ENCODE assay signal across 21 mouse cellular contexts in genomic region chr5:30518547-30518946, GRCm38 (mm10). TPM values are rescaled to one million over a fixed set of nuclear protein-coding genes. Genes with fewer than 3 reads are reported as not detected.
A peak's percentile ranks its signal among the peaks of the same experiment; 100 is the strongest.
DNase-seq lines count a peak whose midpoint lies in the region; ATAC-seq and TF ChIP-seq lines count a peak whose summit lies in the region.
"Had no signal": no experiment of that assay in that cellular context is flagged by ENCODE, and none has a peak within 500 bp of the region (broad histone marks: within the 10 kb centered on the region; RNA-seq: fewer than 3 reads in every experiment).

No protein-coding gene starts in this region.

- DNase-seq in lung, postnatal 25 days (ENCODE audit: low spot score) = no peak
- peak; percentile 66 for DNase-seq in liver
- no peak for DNase-seq in thymus, adult 2 months
- no peak for DNase-seq in midbrain, embryonic 11.5 days (ENCODE audit: low spot score, missing footprints)
- DNase-seq in forebrain, embryonic 14.5 days (ENCODE audit: low spot score) = no peak
- DNase-seq: heart, postnatal 14 days; thymus, postnatal 36 days had no signal

- H3K27ac ChIP-seq in lung, embryonic 15.5 days = peak overlapping the region; percentile 76
- no peak overlapping the region for H3K27ac ChIP-seq in thymus, adult 2 months (ENCODE audit: control insufficient read depth, insufficient read depth, low read length)
- H3K27ac ChIP-seq in midbrain, embryonic 11.5 days (ENCODE audit: low read depth, low read length) = no peak overlapping the region
- H3K27ac ChIP-seq in forebrain, embryonic 14.5 days (ENCODE audit: low read depth, low read length) = no peak overlapping the region
- H3K27ac ChIP-seq: embryonic facial prominence, embryonic 12.5 days; forebrain, embryonic 10.5 days; kidney, embryonic 15.5 days had no signal

- H3K9ac ChIP-seq in lung, embryonic 15.5 days = no peak overlapping the region
- no peak overlapping the region for H3K9ac ChIP-seq in midbrain, embryonic 11.5 days (ENCODE audit: low read length)
- H3K9ac ChIP-seq in forebrain, embryonic 14.5 days (ENCODE audit: low read length) = no peak overlapping the region
- H3K9ac ChIP-seq: embryonic facial prominence, embryonic 12.5 days; kidney, embryonic 15.5 days had no signal

- ATAC-seq in lung, embryonic 15.5 days (ENCODE audit: borderline replicate concordance, extremely low read depth, low FRiP score, low TSS enrichment) = no peak
- ATAC-seq in erythroblast, adult 5-6 weeks (replicated peaks; ENCODE audit: low FRiP score, poor library complexity, severe bottlenecking) = peak; percentile 85
- ATAC-seq in megakaryocyte-erythroid progenitor cell, adult 5-6 weeks (replicated peaks; ENCODE audit: low FRiP score, low TSS enrichment, poor library complexity, severe bottlenecking) = peak; percentile 94
- ATAC-seq in midbrain, embryonic 11.5 days (ENCODE audit: low FRiP score) = no peak
- no peak for ATAC-seq in forebrain, embryonic 14.5 days
- ATAC-seq: CD4-positive, CD25-positive, alpha-beta regulatory T cell, adult 4 months had no signal

- no peaks in the 10 kb centered on the region for H3K27me3 ChIP-seq in lung, embryonic 15.5 days
- no peaks in the 10 kb centered on the region for H3K27me3 ChIP-seq in thymus, adult 2 months (ENCODE audit: control insufficient read depth, insufficient read depth, low read length)
- no peaks in the 10 kb centered on the region for H3K27me3 ChIP-seq in midbrain, embryonic 11.5 days (ENCODE audit: control insufficient read depth, insufficient read depth, low read length)
- no peaks in the 10 kb centered on the region for H3K27me3 ChIP-seq in forebrain, embryonic 14.5 days (replicated peaks; ENCODE audit: control insufficient read depth, insufficient read depth, low read length)
- H3K27me3 ChIP-seq: embryonic facial prominence, embryonic 12.5 days; kidney, embryonic 15.5 days had no signal

- no peak overlapping the region for H3K4me2 ChIP-seq in lung, embryonic 15.5 days
- H3K4me2 ChIP-seq in midbrain, embryonic 11.5 days = no peak overlapping the region
- H3K4me2 ChIP-seq in forebrain, embryonic 14.5 days (ENCODE audit: low read length) = no peak overlapping the region
- H3K4me2 ChIP-seq: embryonic facial prominence, embryonic 12.5 days; kidney, embryonic 15.5 days had no signal

- H3K9me3 ChIP-seq in lung, embryonic 15.5 days = no peaks in the 10 kb centered on the region
- H3K9me3 ChIP-seq in midbrain, embryonic 11.5 days (ENCODE audit: control insufficient read depth, low read length) = no peaks in the 10 kb centered on the region
- H3K9me3 ChIP-seq in forebrain, embryonic 14.5 days (replicated peaks; ENCODE audit: control insufficient read depth, low read length) = no peaks in the 10 kb centered on the region
- H3K9me3 ChIP-seq: embryonic facial prominence, embryonic 12.5 days; forebrain, embryonic 10.5 days; kidney, embryonic 15.5 days had no signal

- no peak overlapping the region for H3K4me3 ChIP-seq in lung, embryonic 15.5 days
- no peak overlapping the region for H3K4me3 ChIP-seq in thymus, adult 2 months (ENCODE audit: control insufficient read depth, insufficient read depth, low read length)
- H3K4me3 ChIP-seq in midbrain, embryonic 11.5 days (ENCODE audit: low read depth, low read length) = no peak overlapping the region
- no peak overlapping the region for H3K4me3 ChIP-seq in forebrain, embryonic 14.5 days (ENCODE audit: low read depth, low read length)
- H3K4me3 ChIP-seq: embryonic facial prominence, embryonic 12.5 days; forebrain, embryonic 10.5 days; kidney, embryonic 15.5 days had no signal

- TF ChIP-seq POLR2A in thymus, adult 2 months (IDR thresholded peaks at IDR 0.05; ENCODE audit: control insufficient read depth, extremely low read depth, insufficient read depth, low read length, poor library complexity) = no peak

- peaks cover 32% of the 10 kb centered on the region for H3K4me1 ChIP-seq in lung, embryonic 15.5 days
- H3K4me1 ChIP-seq in thymus, adult 2 months (replicated peaks; ENCODE audit: control insufficient read depth, insufficient read depth, low read length) = no peaks in the 10 kb centered on the region
- H3K4me1 ChIP-seq in midbrain, embryonic 11.5 days (ENCODE audit: control insufficient read depth, insufficient read depth, low read length) = no peaks in the 10 kb centered on the region; the same call in 1 of the 2 replicates
- peaks cover 6% of the 10 kb centered on the region; the same call in 1 of the 2 replicates for H3K4me1 ChIP-seq in forebrain, embryonic 14.5 days (ENCODE audit: control insufficient read depth, insufficient read depth, low read length)
- H3K4me1 ChIP-seq: kidney, embryonic 15.5 days had no signal

- no peaks in the 10 kb centered on the region for H3K36me3 ChIP-seq in lung, embryonic 15.5 days
- H3K36me3 ChIP-seq in thymus, adult 2 months (ENCODE audit: control insufficient read depth, insufficient read depth, low read length) = no peaks in the 10 kb centered on the region
- H3K36me3 ChIP-seq in midbrain, embryonic 11.5 days (ENCODE audit: control insufficient read depth, insufficient read depth, low read length) = no peaks in the 10 kb centered on the region
- no peaks in the 10 kb centered on the region for H3K36me3 ChIP-seq in forebrain, embryonic 14.5 days (ENCODE audit: control insufficient read depth, insufficient read depth, low read length)
- H3K36me3 ChIP-seq: embryonic facial prominence, embryonic 12.5 days; forebrain, embryonic 10.5 days; kidney, embryonic 15.5 days had no signal

- WGBS in lung, embryonic 15.5 days = 58% methylated on average over 6 of the region's 6 CpGs
- WGBS in thymus, adult 2 months = 91% methylated on average over 6 of the region's 6 CpGs
- 77% methylated on average over 6 of the region's 6 CpGs for WGBS in midbrain, embryonic 11.5 days
- WGBS in forebrain, embryonic 14.5 days = 71% methylated on average over 6 of the region's 6 CpGs

- TF ChIP-seq CTCF in thymus, adult 2 months (IDR thresholded peaks at IDR 0.05; ENCODE audit: borderline replicate concordance, control insufficient read depth, extremely low read depth, insufficient read depth, low read length, poor library complexity) = no peak

RNA-seq across cellular contexts. Expression of gene Cib4, which starts 27.1 kb away (rescaled TPM):
- polyA plus RNA-seq in lung, embryonic 15.5 days (2015; fragmentation: Nextera tagmentation; extraction: Ambion mirVana) = 0.26 TPM in 1 of 2 replicates, not detected in the other
- total RNA-seq in erythroblast, adult 5-6 weeks (2015; ENCODE audit: low replicate concordance) = not detected in 2 replicates
- not detected in 2 replicates for total RNA-seq in erythroblast, adult 5-6 weeks (2017; ENCODE audit: low replicate concordance)
- total RNA-seq in megakaryocyte-erythroid progenitor cell, adult 5-6 weeks (2014; fragmentation: Nextera tagmentation) = not detected in 2 replicates
- total RNA-seq in megakaryocyte-erythroid progenitor cell, adult 5-6 weeks (2017) = not detected in 2 replicates
- polyA plus RNA-seq in thymus, adult 2 months (2012; rRNA removed) = not detected in 2 replicates
- not detected in 2 replicates for polyA plus RNA-seq in midbrain, embryonic 11.5 days (2014; fragmentation: Nextera tagmentation; extraction: Ambion mirVana)
- not detected in 2 replicates for polyA plus RNA-seq in forebrain, embryonic 14.5 days (2014; fragmentation: Nextera tagmentation; extraction: Ambion mirVana)
- total RNA-seq: heart, postnatal 14 days; layer of hippocampus, adult 18-20 months; left cerebral cortex, adult 18-20 months; megakaryocyte, adult 5-6 weeks had no signal
- polyA plus RNA-seq: CD4-positive, CD25-positive, alpha-beta regulatory T cell, adult 4 months; embryonic facial prominence, embryonic 12.5 days; forebrain, embryonic 10.5 days; kidney, embryonic 15.5 days; limb, embryonic 11.5 days; neural tube, embryonic 14.5 days had no signal

RNA-seq across cellular contexts. Expression of gene 1700001C02Rik, which starts 52.7 kb away (rescaled TPM):
- polyA plus RNA-seq in lung, embryonic 15.5 days (2015; fragmentation: Nextera tagmentation; extraction: Ambion mirVana) = 2.0 and 2.7 TPM in 2 replicates
- not detected in 2 replicates for total RNA-seq in erythroblast, adult 5-6 weeks (2015; ENCODE audit: low replicate concordance)
- total RNA-seq in erythroblast, adult 5-6 weeks (2017; ENCODE audit: low replicate concordance) = not detected in 2 replicates
- total RNA-seq in megakaryocyte-erythroid progenitor cell, adult 5-6 weeks (2014; fragmentation: Nextera tagmentation) = not detected in 2 replicates
- total RNA-seq in megakaryocyte-erythroid progenitor cell, adult 5-6 weeks (2017) = not detected in 2 replicates
- 0.51 and 0.60 TPM in 2 replicates for polyA plus RNA-seq in thymus, adult 2 months (2012; rRNA removed)
- polyA plus RNA-seq in midbrain, embryonic 11.5 days (2014; fragmentation: Nextera tagmentation; extraction: Ambion mirVana) = not detected in 2 replicates
- 1.4 and 1.9 TPM in 2 replicates for polyA plus RNA-seq in forebrain, embryonic 14.5 days (2014; fragmentation: Nextera tagmentation; extraction: Ambion mirVana)
- total RNA-seq: adrenal gland, postnatal 25 days; heart, postnatal 14 days; layer of hippocampus, adult 18-20 months; left cerebral cortex, adult 18-20 months; megakaryocyte, adult 5-6 weeks; monocyte, adult 5-6 weeks had no signal
- polyA plus RNA-seq: CD4-positive, CD25-positive, alpha-beta regulatory T cell, adult 4 months; embryonic facial prominence, embryonic 12.5 days; forebrain, embryonic 10.5 days; kidney, embryonic 15.5 days; limb, embryonic 11.5 days had no signal

RNA-seq across cellular contexts. Expression of gene Otof, which starts 56.8 kb away (rescaled TPM):
- 0.81 TPM in 2 replicates for polyA plus RNA-seq in lung, embryonic 15.5 days (2015; fragmentation: Nextera tagmentation; extraction: Ambion mirVana)
- 0.21 TPM in 1 of 2 replicates, not detected in the other for total RNA-seq in erythroblast, adult 5-6 weeks (2015; ENCODE audit: low replicate concordance)
- total RNA-seq in erythroblast, adult 5-6 weeks (2017; ENCODE audit: low replicate concordance) = not detected in 2 replicates
- total RNA-seq in megakaryocyte-erythroid progenitor cell, adult 5-6 weeks (2014; fragmentation: Nextera tagmentation) = 0.24 TPM in 1 of 2 replicates, not detected in the other
- total RNA-seq in megakaryocyte-erythroid progenitor cell, adult 5-6 weeks (2017) = 0.15 TPM in 1 of 2 replicates, not detected in the other
- 0.92 and 0.94 TPM in 2 replicates for polyA plus RNA-seq in thymus, adult 2 months (2012; rRNA removed)
- 0.25 and 0.59 TPM in 2 replicates for polyA plus RNA-seq in midbrain, embryonic 11.5 days (2014; fragmentation: Nextera tagmentation; extraction: Ambion mirVana)
- polyA plus RNA-seq in forebrain, embryonic 14.5 days (2014; fragmentation: Nextera tagmentation; extraction: Ambion mirVana) = 0.55 and 0.91 TPM in 2 replicates
- total RNA-seq: heart, postnatal 14 days; monocyte, adult 5-6 weeks had no signal
- polyA plus RNA-seq: CD4-positive, CD25-positive, alpha-beta regulatory T cell, adult 4 months; limb, embryonic 11.5 days had no signal

Comparison
In these comparisons a context has a peak if more than half of its experiments do, and no peak if none do; other contexts are left out.
1. ATAC-seq: peak in erythroblast, adult 5-6 weeks (single experiment) and megakaryocyte-erythroid progenitor cell, adult 5-6 weeks (single experiment); none in lung, embryonic 15.5 days (single experiment), midbrain, embryonic 11.5 days (single experiment) and forebrain, embryonic 14.5 days (single experiment).